Mouse (Mus musculus) brain, adult 2 months (tissue): ENCODE data around the gene Tspan32.

Source experiments
- DNase-seq: peaks from one replicate; pipeline ENCODE4 v3.0.0; 2011; ENCODE audit warnings: low read depth, low spot score

The Tspan32 gene

DNA sequence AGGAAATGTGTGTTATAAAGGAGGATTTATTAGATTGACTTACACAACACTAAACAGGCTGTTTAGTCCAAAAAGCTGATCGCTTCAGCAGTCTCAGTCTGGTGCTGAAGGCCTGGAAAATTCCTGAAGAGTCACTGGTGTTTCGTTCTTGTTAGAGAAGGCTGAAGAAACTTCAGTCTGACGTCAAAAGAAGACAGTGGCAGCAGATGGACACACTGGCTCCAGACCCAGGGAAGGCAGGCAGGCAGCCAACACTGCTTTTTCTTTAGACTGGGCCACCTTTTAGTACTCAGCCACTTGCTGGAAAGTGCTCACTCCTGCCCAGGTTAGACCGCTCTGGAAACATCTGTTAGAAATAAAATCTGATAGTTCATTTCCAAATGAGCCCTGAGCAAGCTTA is 28.7 kb downstream of the Tspan32 start:
- DNase-seq: no peak

DNA sequence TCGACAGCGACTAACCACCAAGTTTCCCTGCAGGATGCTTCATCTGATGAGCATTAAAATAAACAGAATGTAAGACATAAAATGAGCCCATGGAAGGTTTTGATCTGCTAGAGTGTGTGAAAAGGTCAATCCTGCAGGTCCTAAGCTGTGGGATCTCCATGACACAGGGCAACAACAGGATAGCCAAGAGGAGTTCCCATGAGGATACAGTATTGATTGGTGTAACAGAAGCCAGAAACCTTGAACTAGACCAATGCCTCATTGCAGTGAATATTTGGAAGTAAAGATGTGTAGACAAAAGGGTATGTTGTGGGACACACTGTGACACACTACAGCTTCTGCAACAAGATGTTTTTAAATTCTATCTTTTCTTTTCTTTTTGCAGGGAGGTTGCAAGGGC is 29.3 kb downstream of the Tspan32 start:
- no peak for DNase-seq

DNA sequence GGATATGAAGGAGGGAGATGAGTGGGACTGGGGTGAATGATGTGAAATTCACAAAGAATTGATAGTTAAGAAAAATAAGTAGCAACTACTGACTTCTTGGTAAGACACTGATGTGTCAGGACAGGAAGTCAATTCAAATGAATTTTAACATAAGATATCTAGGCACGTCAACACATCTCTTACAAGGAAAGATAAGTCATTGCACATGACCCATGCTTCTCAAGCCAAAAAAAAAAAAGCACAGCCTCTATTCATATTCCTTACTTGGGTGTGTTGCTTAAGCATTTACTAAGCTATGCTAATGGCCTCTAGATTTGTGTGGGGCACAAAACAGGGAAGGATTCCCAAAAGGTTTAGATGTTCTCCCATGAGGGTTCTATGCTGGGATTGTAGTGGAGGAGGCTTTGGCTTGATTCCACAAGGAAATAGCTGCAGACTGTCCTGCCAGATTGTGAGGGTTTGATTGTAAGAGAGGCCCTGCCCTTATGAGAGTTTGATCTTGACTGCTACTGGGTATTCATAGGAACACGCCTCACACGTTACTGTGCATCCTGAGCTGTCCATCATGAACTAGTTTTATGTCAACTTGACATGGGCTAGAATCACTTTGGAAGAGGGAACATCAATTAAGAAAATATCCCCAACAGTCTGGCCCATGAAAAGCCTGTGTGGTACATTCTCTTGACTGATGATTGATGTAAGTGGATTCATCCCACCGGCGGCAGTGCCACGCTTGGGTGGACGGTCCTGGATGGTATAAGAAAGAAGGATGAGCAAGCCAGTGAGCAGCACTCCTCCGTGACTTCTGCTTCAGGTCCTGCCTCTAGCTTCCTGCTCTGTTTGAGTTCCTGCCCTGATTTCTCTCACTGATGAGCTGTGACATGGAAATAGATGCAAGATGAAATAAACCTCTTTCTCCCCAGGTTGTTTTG is 29.9 kb downstream of the Tspan32 start:
- no peak for DNase-seq

DNA sequence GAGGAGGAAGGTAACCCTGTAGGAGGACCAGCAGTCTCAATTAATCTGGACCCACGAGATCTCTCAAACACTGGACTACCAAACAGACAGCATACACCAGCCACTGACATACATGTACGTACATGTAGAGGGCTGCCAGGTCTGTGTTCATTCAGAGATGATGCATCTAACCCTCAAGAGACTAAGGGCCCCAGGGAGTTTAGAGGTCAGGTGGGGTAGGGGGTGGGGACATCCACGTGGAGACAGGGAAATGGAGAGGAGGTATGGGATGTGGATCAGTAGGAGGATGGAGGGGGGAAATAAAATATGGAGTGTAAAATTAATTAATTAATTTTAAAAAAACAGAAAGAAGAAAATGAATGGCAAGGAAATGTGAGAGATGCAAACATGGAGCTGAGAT is 31.9 kb downstream of the Tspan32 start:
- DNase-seq: no peak

DNA sequence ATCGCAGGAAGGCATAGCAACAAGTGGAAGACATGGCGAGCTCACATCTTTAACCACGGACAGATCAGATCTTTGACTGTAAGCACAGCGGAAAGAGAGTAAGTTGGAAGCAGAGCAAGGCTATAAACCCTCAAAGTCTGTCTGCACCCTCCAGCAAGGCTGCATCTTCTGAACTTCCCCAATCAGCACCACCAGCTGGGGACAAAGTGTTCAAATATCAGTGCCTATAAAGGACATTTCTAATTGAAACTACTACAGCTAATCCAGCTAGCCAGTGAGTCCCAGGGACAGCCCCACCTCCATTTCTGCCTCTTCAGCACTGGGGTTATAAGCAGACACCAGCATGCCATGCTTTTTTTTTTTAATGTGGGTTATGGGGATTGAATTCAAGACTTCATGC is 32.5 kb downstream of the Tspan32 start:
- DNase-seq: no peak

DNA sequence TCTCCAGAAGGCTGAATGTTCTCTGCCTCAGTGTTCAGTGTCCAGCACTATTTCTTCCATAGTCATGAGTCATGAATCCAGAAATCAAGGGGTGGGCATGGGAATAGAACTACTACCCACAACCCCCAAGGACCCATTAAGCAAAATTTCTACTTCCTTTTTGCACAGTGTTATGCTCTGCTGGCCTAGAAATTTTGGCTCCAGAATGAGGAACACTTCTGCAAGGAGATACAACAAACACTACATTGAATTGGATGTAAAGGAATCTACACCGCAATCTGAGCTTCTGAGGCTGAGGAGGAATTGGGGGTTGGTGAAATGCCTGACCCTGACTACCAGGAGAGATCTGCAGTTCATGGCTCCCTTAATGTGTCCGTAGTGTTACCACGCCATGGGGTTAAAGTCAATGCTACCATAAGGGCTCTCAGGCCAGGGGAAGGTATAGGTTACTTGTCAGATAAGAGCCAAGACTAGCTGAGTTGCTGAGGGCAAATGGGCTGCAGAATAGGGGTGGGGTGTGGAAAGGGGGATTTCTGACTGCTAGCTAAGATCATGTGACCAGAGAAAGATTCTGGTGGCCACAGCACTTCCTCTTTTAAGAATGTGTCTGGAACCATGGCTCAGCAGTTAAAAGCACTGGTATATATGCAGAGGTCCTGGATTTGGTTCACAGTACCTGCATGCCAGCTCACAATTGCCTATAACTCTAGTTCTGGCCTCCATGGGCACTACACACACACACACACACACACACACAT is 33.5 kb downstream of the Tspan32 start:
- no peak for DNase-seq

DNA sequence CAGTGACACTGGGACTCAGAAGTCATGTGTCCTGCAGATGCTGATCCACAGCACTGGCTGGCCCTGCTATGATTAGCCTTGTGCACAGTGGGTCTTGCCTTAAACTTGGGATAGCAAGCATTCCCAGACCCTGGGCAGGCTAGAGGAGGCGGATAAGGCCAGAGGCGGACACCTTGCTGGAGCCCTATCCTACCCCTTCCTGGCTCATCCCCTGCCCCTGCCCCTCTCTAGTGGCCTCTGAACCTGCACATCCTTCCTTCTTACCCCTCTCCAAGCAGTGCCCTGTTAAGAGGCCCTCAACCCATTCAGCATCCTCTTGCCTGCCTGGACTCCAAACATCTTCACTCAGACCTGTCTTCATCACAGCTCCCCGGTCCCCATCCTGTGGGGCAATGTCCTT is 35.7 kb downstream of the Tspan32 start:
- DNase-seq: no peak

DNA sequence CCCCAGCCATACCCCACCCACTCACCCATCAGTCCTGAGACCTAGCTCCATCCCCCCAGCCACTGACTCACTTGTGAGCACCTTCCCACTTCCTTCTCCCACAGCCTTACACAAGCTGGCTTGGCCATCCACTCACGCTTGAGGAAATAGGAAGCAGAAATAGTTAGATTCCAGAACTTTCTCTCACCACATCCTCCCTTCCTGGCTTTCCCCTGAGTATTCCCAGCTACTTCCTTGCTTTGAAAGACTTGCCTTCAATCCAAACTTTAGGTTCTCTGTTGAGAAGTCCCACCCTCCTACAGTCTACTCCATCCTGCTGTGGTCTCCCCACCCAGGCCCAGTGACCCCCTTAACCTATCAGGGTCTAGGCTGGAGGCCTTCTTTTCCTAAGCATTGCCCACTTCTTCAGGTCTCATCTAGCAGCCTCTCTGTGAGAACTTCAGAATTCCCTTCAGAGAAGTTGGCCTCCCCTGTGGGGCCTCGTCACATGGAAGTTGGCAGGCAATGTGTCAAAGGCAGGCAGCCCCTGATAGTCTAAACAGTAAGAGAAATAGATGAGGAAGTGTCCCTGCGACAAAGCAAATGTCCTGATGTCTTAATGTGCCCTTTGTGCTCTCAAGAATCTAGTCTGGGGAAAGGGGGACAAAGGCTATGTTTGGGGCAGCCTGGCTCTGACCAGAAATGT is 36.4 kb downstream of the Tspan32 start:
- no peak for DNase-seq

DNA sequence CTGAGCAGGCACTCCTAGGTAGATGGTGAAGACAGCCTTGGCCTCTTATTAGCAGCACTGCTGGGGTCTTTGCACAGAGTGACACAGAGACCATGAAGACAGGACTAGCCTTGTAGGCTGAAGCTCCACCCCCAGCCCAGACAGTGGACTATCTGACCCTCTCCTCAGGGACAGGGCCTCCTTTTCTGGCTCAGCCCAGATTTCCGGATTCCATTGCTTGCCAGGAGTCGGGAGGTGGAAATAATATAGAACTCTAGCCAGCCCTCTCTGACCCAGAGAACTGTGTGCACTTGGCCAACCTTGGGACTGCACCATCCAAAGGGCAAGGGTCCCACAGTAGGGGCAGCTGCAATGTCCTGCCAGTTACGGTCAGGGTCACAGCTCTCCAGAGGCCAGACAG is 37.2 kb downstream of the Tspan32 start:
- no peak for DNase-seq

DNA sequence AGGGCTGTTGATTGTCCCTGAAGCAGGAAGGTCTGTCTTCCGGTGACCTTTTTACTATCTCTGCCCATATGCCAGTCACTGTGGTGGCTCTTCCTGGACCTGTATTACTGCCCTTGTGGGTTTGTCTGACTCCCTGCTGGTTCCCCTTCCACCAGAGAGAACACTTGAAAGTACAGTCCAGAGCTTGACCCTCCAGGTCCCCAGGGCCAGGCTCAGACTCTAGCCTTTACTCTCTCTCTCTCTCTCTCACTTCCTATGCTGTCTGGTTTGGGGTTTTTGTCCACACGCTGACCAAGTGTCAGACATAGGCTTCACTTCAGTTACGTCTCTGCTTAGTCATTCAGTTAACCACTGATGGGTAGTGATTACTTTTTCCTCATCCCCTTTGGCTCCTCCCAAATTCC is 38.1 kb downstream of the Tspan32 start:
- peak; percentile 56 for DNase-seq

DNA sequence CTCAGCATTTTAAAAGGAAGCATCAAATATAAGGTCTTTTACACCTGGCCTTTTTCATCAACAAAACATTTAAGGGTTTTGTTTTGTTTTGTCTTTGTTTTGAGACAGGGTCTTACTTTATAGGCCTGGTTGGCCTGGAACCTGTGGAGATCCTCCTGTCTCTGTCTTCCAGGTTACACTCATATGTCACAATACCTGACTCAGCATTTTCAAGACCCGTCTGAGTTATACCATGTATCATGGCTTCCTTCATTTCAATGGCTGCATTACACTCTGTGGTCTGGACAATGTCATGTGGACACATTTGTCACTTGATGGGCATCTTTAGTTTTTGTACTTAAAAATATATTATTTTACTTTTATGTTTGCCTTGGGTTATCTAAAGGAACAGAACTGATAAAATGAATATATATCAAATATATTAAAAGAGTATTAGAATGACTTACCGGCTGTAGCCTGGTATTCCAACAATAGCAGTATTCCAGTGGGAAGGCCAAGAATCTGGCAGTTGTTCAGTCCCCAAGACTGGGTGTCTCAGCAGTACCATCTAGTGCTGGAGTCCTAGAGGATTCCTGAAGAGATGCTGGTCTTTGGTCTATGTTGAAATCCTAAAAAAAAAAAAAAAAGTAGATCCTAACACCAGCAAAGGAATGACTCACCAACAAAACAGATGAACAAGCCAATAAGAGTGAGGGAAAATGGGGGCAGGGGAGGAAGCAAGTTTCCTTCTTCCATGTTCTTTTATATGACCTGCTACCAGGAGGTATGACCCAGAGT is 39.4 kb downstream of the Tspan32 start:
- no peak for DNase-seq

DNA sequence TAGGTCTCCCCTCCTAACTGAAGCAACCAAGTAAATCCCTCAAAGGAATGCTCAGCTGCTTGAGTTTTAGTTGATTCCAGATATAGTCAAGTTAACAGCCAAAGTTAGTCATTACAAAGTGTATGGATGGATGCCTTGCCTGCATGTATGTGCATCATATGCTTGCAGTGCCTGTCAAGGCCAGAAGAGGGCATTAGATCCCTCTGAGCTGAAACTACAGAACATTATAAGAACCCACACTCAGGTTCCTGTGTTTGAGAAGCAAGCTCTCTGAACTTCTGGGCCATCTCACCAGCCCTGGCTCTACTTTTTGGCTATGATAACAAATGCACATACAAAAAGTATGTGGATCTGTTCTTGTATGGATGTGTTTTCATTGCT is 40.0 kb downstream of the Tspan32 start:
- no peak for DNase-seq

DNA sequence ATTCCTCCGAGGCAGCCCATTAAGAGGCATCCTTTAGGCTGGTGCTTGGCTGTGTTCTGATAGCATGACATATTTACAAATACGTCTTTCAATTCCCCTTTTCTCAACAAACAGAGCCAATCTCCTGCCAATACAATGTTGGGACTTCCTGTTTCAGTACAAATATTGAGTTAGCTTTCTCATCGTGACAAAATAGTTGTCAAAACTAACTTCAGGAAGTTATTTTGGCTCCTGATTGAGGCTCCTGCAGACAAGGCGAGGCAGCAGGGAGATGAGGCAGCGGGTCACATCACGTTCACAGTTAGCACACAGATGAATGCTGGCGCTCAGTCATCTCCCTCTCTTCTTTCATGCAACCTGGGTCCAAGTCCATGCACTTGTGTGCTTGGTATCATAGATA is 41.5 kb downstream of the Tspan32 start:
- DNase-seq: no peak

DNA sequence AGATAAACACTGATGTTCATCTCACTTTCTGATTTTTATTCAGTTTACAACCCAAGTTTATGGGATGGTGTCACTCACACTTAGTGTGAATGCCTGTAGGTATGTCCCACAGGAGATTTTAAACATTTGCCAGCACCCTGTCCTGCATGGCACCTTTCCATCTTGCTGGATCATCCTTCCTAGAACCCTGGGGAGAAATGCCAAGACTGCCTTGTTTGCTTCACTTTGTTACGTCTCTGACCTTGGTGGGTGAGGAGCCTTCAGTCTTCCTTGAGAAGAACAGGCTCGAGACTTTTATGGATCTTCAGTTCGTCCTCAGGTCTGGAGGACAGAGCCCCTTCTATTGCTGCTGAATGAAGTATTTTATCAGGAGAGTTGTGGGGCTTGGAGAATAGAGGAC is 44.5 kb downstream of the Tspan32 start:
- DNase-seq: no peak

DNA sequence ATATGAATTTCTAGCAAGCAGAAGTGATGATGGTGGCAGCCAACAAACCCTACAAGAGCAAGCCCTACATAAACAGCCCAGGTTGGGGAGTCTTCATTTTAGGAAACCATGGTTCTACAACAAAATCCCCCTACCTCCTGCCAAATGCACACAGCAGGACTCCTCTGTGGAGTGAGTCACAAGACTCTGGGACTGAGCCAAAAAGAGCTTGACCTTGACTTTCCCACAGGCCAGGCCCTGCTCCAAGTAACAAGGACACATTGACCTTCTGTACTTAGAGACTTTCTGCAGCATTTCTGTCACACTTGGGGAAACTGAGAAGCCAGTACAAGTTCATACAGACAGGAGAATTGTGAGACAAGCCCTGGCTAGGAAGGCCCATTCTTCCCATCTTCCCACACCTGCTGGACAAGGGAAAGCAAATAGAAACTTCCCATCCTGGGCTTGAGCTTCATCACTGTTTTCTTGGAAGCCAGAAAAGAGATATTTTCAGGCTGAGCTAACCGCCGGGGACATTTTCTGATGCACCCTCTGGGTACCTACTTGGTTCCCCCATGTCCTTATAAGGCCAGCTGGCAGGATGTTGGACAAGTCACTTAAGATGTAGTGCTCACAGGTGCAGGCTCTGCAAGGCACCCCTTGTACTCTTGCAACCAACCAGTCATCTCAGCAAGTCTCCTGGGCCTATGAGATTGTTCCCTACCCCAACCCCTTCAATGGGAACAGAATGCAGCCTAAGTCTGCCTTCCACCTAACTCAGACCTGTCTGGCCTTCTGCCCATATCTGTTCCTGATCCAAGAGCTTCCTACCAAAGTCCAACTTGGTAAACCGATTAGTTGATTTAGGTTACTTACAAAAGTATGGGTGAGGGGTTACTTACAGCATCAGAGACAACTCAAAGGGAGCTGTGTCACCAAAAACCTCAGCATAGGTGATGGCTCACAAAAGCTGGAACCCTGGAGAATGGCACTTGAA is 45.3 kb downstream of the Tspan32 start:
- DNase-seq: no peak

DNA sequence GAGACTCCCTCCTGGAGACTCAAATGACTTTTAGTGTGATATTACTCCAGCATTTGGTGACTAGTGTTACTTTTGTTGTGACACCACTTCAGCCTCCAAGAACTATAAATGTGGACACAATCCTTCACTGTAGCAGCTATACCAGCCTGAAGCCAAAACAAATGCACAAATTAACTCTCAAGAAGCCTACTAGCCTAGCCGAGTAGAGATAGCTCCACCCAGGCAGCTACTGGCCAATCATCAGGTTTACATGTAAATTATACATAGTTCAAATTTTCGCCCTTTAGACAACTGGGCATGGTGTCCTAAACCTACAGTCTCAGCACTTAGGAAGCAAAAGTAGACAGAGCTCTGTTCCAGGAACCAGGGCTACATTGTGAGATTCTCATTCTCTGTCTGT is 46.5 kb downstream of the Tspan32 start:
- DNase-seq: no peak

DNA sequence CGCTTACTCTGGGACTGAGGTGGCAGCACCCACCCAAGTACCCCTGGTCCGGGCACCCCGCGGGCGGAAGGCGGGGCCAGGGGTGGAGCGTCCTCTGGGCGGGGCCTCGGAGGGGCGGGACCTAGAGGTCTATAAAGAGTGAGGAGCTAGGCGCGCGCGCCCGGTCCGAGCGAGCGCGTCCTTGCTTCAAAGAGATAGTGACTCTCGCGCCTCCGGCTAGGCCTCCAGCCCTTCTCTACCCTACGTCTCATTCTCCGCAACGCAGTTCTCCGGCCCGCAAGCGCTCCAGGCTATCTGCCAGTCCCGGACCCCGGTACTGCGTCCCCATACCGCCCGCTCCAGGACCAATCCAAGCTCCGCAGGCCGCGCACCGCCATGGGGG is 47.8 kb downstream of the Tspan32 start, which contains the start of gene Cd81:
Gene Cd81 (plus strand): TSS at position 114 of the 382 bp plus-strand sequence.
- peak; percentile 83 for DNase-seq

DNA sequence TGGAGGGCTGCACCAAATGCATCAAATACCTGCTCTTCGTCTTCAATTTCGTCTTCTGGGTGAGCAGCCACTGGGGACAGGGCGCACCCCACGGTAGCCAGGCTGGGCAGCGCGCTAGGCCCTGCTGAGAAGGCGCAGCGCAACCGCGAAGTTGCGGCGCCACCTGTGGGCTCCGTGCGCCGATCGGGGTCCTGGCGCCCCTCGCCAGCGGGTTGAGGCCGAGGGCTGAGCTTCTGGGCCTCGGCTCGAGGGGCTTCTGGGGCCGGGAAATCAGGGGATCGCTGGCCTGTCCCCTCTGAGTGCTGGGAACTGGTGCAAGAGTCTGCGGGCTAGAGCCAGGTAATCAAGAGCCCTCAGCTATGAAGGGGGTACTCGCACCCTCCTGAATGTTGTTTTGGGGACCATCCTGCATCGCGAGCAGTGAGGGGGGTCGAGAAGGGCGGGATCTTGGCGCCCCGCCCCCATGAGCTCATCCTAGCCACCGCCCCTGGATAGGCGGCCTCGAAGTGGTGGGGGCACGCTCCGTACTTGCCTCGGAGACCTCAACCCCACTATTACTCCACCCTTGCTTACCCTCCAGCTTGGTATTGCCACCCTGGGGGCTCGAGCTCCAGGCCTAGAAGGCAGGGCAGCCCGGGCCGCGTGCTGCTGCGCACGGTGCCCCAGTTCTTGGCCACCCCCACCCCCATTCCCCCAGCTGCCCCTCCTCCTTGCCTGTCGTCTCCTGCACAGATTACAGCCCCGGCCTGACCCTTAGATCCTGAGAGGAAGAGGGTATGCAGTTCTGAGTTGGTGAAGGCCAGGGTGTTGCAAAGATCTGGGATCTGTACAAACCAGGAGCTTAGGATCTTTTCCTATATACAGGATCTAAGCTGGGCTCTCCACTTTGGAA is 48.4 kb downstream of the Tspan32 start:
- DNase-seq: peak; percentile 56

DNA sequence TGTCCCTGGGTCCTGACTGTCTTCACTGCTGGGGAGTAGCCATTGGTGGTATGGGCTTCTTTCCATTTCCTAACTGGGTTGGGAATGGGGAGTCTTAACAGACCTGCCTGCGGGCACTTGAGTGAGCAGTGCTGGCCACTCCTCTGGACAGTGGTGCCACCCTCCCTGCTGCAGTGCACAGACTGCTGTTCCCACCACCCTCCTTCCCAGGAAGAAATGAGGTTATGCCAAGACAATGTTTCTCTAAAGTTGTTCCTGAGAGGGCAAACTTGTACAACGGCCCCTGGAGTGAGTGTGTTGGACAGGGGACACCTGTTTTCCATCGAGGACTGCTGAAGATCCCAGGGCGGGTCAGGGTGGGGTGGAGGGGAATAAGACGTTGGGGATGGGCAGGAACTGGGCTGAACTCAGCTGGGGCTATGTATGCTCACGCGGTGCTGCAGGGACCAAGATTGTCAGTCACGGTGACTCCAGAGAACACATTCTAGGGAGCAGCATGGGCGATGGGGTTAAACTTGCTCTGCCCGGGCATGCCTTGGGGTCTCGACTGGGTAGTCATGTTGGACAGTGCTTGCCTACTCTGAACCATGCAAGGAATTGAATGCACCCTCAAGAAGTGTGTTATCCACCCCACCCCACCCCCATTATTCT is 49.2 kb downstream of the Tspan32 start:
- DNase-seq: no peak
